Mouse (Mus musculus) liver, embryonic 12.5 days (tissue): Measurements from ENCODE around the gene Ajm1. TPM values are rescaled to one million over a fixed set of nuclear protein-coding genes. Genes with fewer than 3 reads are reported as not detected.

ENCODE experiments used
- ATAC-seq: fragments of 200-750 bp; cut with Nextera tagmentation; 2 replicates; pipeline ENCODE4 v1.8.0; 2017; ENCODE audit warnings: moderate number of reproducible peaks, mild to moderate bottlenecking, moderate library complexity
- H3K27ac ChIP-seq: fragments of 300-500 bp; sonication (generic); 2 replicates; pipeline ENCODE4 v1.5.1; 2016; ENCODE audit warnings: mild to moderate bottlenecking
- H3K27me3 ChIP-seq: fragments of 300-500 bp; sonication (generic); replicated peaks from 2 replicates; pipeline ENCODE4 v1.6.1; 2016; ENCODE audit warnings: mild to moderate bottlenecking, moderate library complexity
- H3K36me3 ChIP-seq: fragments of 300-500 bp; sonication (generic); 2 replicates; pipeline ENCODE4 v1.6.1; 2016; ENCODE audit warnings: mild to moderate bottlenecking, moderate library complexity
- H3K4me1 ChIP-seq: fragments of 300-500 bp; sonication (generic); 2 replicates; pipeline ENCODE4 v1.6.1; 2016
- H3K4me2 ChIP-seq: fragments of 300-500 bp; sonication (generic); 2 replicates; pipeline ENCODE4 v1.6.1; 2016; ENCODE audit warnings: mild to moderate bottlenecking, moderate library complexity
- H3K4me3 ChIP-seq: fragments of 300-500 bp; sonication (generic); 2 replicates; pipeline ENCODE4 v1.5.1; 2016; ENCODE audit warnings: mild to moderate bottlenecking, moderate library complexity
- H3K9ac ChIP-seq: fragments of 300-500 bp; sonication (generic); 2 replicates; pipeline ENCODE4 v1.6.1; 2016; ENCODE audit warnings: mild to moderate bottlenecking, moderate library complexity
- H3K9me3 ChIP-seq: fragments of 300-500 bp; sonication (generic); replicated peaks from 2 replicates; pipeline ENCODE4 v1.6.1; 2016; ENCODE audit warnings: mild to moderate bottlenecking, moderate library complexity
- WGBS: fragments of 180-500 bp; shearing (Covaris S2); methylation state at CpG from one replicate; pipeline ENCODE4 v1.1.7; 2016; ENCODE audit not compliant: insufficient replicate concordance; 5-methylcytosine and 5-hydroxymethylcytosine counted together
- polyA plus RNA-seq: library from polyadenylated mRNA; unstranded; fragments of >200 nt; fragmentation: Nextera tagmentation; extraction: Ambion mirVana; gene quantifications from 2 replicates; pipeline ENCODE4 v1.2.1, GENCODE M21; 2016

Ajm1 gene
- not detected in 2 replicates for polyA plus RNA-seq

DNA sequence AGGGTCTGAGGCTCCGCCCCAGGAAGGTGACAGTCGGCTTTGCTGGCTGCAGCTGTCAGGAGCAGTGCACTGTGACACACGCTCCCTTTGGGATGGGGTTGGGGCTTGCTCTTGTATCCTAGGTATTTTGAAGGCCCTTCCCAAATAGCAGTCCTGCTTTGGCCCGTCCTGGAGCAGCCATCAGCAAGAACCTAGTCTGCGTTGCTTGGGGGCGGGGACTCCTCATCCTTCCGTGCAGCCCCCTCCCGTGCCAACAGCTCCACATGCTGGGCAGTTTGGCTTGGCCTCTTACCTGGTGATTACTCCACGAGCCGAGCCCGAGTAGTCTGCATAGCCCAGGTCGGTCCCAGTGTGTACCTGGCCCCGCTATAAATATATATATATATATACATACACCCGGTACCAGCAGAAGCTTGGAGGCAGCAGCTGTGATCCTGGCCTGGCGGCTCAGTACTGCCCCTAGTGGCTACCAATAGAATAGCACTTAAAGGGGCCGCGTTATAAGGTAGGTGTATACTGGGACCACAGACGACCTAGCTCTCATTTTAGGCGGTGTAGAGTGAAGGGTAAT, at the start of gene Ajm1:
Ajm1 (minus strand) TSS at position 464 of the 571 bp plus-strand sequence.
- Histone ChIP-seq H3K9ac (0 out of 2 replicates have a peak within 1 kb of the TSS, but pooled peaks have one; percentile 7), H3K4me1 (peaks cover 68% of the 10 kb centered on the region), H3K27me3 (peaks cover 51% of the 10 kb centered on the region), H3K4me3 (peak within 1 kb of the TSS; percentile 29), H3K27ac (no peak within 1 kb of the TSS), H3K36me3 (peaks cover 34% of the 10 kb centered on the region), H3K9me3 (no peaks in the 10 kb centered on the region), H3K4me2 (peak within 1 kb of the TSS; percentile 64)
- WGBS, result 6% methylated on average over 19 of the region's 19 CpGs
- peak; percentile 60 for ATAC-seq

DNA sequence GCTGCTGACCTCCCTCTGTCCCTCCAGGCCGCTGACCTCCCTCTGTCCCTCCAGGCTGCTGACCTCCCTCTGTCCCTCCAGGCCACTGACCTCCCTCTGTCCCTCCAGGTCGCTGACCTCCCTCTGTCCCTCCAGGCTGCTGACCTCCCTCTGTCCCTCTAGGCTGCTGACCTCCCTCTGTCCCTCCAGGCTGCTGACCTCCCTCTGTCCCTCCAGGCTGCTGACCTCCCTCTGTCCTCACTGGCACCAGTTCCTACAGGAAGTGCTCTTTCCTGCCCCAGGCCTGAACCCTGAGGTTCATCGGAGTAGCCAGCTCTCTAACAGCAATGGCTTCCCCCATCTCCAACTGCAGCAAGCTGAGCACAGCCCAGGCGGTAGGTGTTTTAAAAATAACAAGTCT, 47.2 kb upstream of the Ajm1 start:
- no peaks in the 10 kb centered on the region for H3K36me3 ChIP-seq
- 0 out of 2 replicates have a peak, but pooled peaks cover 4% of the 10 kb centered on the region for H3K4me1 ChIP-seq
- no peak overlapping the region for H3K9ac ChIP-seq
- no peak overlapping the region for H3K27ac ChIP-seq
- H3K27me3 ChIP-seq, result peaks cover 4% of the 10 kb centered on the region; the same call in 1 of the 2 replicates
- no peak overlapping the region for H3K4me3 ChIP-seq
- no peaks in the 10 kb centered on the region for H3K9me3 ChIP-seq
- no peak overlapping the region for H3K4me2 ChIP-seq
- WGBS, result 37% methylated on average over 4 of the region's 4 CpGs
- no peak for ATAC-seq

DNA sequence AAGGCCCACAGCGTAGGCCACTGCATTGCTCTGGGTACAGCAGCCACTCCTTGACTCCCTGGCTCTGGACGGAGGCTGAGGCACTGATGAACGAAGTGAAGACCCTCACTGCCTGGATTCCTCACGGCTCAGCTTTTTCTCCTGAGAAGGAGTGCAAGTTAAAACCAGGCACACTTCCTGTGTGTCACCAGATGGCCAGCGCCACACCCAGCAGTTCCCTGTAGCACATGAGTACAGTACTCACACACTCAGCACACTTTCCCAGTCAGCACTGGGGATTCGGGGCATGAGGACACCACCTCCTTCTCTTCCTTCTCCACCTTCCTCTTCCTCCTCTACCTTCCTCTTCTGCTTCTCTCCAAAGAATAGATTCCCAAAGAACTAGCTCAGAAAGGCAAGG, 46.3 kb upstream of the Ajm1 start, which contains the start of gene Fcna:
Fcna (minus strand) TSS at position 220 of the 400 bp plus-strand sequence.
- no peak within 1 kb of the TSS for H3K4me3 ChIP-seq
- 0 out of 2 replicates have a peak, but pooled peaks have one; percentile 31 for ATAC-seq
- no peak within 1 kb of the TSS for H3K4me2 ChIP-seq
- no peaks in the 10 kb centered on the region for H3K9me3 ChIP-seq
- H3K4me1 ChIP-seq, result 0 out of 2 replicates have a peak, but pooled peaks cover 4% of the 10 kb centered on the region
- H3K36me3 ChIP-seq, result no peaks in the 10 kb centered on the region
- peaks cover 4% of the 10 kb centered on the region; the same call in 1 of the 2 replicates for H3K27me3 ChIP-seq
- H3K9ac ChIP-seq, result no peak within 1 kb of the TSS
- WGBS, result 61% methylated on average over 6 of the region's 6 CpGs
- H3K27ac ChIP-seq, result no peak within 1 kb of the TSS

DNA sequence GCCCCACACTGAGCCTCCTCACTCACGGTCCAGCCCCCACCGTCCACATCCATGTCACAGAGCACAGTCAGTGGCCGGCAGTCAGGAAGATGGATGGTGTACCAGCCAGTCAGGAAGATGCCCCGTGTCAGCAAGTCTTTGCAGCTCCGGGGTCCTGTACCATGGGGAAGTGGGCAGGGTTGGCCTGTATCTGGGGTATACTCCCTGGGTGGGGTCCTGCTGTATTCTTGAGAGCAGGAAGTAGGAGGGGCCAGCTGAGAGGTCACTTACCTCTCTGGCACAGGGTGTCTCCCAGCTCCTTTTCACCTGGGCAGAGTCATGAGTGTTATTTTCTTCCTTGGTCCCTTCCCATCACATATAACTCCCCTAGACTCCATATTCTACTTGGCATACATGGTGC, 44.4 kb upstream of the Ajm1 start:
- ATAC-seq, result no peak
- Histone ChIP-seq H3K4me2 (no peak overlapping the region), H3K27ac (no peak overlapping the region), H3K27me3 (peaks cover 10% of the 10 kb centered on the region; the same call in 1 of the 2 replicates), H3K9ac (no peak overlapping the region), H3K4me1 (peaks cover 16% of the 10 kb centered on the region), H3K4me3 (no peak overlapping the region), H3K36me3 (no peaks in the 10 kb centered on the region), H3K9me3 (no peaks in the 10 kb centered on the region)
- 45% methylated on average over 5 of the region's 5 CpGs for WGBS

DNA sequence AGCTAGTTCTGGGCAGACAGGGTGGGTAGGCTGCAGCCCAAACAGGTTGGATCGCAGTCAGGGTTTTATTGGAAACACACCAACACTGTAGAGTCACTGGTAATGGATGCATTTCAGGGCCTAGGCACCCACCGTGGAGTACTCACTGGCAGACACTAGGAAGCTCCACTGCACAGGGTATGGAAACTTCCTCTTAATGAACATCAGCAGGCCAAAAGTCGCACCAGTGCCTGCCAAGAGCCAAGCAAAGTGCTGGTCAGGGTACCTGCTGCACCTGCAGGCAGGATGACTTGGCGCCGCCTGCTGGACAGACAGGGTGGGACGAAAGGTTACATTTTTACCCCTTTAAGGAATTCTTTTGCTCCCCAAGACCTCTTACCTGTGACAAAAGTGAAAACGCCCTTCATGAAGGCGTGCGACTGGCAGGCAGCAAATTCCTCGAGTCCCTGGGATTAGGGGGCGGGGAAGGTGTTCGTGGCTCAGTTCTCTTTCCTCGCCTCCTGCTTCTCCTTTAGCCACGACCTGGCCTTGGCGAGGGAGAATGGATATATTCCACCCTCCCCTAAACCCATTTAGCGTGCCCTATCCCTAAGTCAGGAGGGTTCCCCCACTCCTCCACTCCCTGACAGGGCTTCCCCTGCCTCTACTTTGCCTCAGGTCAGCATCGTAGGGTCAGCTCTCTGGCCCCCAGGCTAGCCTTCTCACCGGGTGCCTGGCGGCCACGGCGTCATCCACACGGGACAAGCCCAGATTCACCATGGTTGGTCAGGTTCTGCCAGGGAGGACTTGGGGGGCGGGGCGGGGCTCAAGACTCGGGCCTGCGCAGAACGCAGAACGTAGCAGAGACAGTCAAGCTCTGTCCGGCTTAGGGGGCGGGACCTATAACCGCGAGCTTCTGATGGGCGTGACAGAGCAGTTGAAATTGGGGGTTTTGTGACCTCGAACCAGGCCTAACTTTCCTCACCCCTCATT, 40.0 kb upstream of the Ajm1 start, which contains the start of gene Tmem141:
Tmem141 (minus strand) TSS at position 777 of the 972 bp plus-strand sequence.
- H3K27me3 ChIP-seq, result peaks cover 54% of the 10 kb centered on the region
- H3K4me2 ChIP-seq, result peak within 1 kb of the TSS; percentile 75
- no peaks in the 10 kb centered on the region for H3K9me3 ChIP-seq
- peak; percentile 80 for ATAC-seq
- peak within 1 kb of the TSS; percentile 55 for H3K9ac ChIP-seq
- WGBS, result 6% methylated on average over 34 of the region's 34 CpGs
- H3K4me3 ChIP-seq, result peak within 1 kb of the TSS; percentile 53
- H3K27ac ChIP-seq, result no peak within 1 kb of the TSS
- no peaks in the 10 kb centered on the region for H3K36me3 ChIP-seq
- H3K4me1 ChIP-seq, result peaks cover 17% of the 10 kb centered on the region

DNA sequence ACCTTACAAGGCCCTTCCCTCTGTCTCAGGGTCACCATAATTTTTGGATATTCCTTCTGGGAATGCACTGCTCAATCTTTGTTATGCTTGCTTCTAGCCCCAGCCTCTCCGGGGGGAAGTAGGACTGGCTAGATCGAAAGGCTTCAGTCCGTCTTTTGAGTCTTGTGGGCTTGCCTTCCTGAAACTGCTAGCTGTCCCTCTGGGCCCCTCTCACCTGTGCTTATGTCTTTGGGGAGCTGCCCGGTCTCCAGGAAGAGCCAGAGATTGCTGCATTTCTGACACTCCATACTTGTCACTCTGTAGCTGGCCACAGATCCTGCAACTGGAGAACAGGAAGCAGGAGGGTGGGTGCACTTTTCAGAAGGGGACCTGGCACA, 39.3 kb upstream of the Ajm1 start:
- Histone ChIP-seq H3K9me3 (no peaks in the 10 kb centered on the region), H3K9ac (no peak overlapping the region), H3K4me2 (peak overlapping the region; percentile 75), H3K36me3 (no peaks in the 10 kb centered on the region), H3K4me3 (no peak overlapping the region), H3K27ac (no peak overlapping the region), H3K27me3 (peaks cover 61% of the 10 kb centered on the region), H3K4me1 (peaks cover 19% of the 10 kb centered on the region)
- no peak for ATAC-seq
- 61% methylated on average over 4 of the region's 4 CpGs for whole genome bisulfite sequencing

DNA sequence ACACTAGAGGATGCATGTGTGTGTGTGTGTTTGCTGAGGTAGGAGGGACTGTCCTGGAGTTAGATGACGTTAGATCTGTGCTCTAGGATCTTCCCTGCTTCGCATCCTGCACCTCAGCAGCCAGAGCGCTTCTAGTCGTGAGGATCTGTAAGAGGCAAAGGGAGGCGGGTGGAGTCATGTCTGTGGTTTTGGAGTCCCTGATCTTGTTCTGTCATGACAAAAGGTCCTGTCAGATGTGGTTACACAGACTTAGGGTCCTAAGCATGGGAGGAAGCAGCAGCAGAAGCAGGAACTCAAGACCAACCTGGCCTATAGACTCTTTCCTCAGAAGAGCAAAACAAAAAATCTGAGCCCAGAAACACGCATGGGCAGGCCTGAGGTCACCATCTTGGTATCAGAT, 38.8 kb upstream of the Ajm1 start:
- no peak overlapping the region for H3K27ac ChIP-seq
- no peak overlapping the region for H3K4me2 ChIP-seq
- peaks cover 65% of the 10 kb centered on the region for H3K27me3 ChIP-seq
- peaks cover 19% of the 10 kb centered on the region for H3K4me1 ChIP-seq
- no peak overlapping the region for H3K4me3 ChIP-seq
- WGBS, result 15% methylated on average over 6 of the region's 6 CpGs
- ATAC-seq, result no peak
- H3K9ac ChIP-seq, result no peak overlapping the region
- H3K36me3 ChIP-seq, result no peaks in the 10 kb centered on the region
- H3K9me3 ChIP-seq, result no peaks in the 10 kb centered on the region

DNA sequence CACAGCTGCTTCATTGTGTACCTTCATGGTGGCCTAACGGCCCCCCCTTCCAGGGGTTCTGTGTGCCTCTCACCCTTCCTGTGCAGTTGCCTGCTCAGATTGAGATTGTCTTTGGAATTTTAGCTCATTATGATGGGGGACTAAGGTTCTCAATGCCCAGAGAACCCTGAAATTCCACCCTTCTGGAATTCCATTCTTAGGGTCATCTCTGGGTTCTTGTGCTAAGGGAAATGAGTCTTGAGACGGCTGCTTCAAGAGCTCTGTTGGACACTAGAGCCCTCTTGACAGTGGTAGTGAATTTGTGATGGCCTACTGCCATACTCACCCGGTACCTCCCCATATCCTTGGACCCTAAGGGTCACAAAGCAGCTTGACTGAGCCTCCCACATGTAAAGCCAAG, 36.0 kb upstream of the Ajm1 start, which contains the start of gene Ccdc183:
Ccdc183 (minus strand) TSS at position 101 of the 400 bp plus-strand sequence.
- peaks cover 19% of the 10 kb centered on the region for H3K4me1 ChIP-seq
- no peaks in the 10 kb centered on the region for H3K36me3 ChIP-seq
- peaks cover 88% of the 10 kb centered on the region for H3K27me3 ChIP-seq
- no peak within 1 kb of the TSS for H3K9ac ChIP-seq
- H3K4me3 ChIP-seq, result no peak within 1 kb of the TSS
- no peak within 1 kb of the TSS for H3K27ac ChIP-seq
- H3K9me3 ChIP-seq, result no peaks in the 10 kb centered on the region
- H3K4me2 ChIP-seq, result no peak within 1 kb of the TSS
- no peak for ATAC-seq
- 60% methylated on average over 3 of the region's 3 CpGs for WGBS

DNA sequence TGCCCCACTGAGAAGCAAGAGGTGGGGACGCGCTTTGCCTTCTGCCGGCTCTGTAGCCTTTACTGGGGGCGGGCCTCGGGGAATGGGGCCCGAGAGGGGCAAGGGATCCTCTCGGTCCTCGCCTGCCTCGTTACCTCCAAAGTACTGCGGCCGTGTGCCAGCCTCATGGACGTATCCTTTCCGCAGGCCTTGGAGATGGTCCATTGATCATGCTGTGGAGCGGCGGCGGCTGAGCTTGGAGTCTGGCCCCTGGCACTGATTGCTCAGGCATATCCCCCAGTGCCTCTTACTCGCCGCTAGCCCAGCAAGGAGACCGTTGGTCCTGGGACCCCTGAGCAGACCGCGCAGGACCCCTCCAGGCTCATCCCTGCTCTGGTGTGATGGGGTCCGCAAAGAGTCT, 34.8 kb upstream of the Ajm1 start:
- H3K36me3 ChIP-seq, result no peaks in the 10 kb centered on the region
- peak overlapping the region; percentile 17 for H3K4me2 ChIP-seq
- H3K27me3 ChIP-seq, result peaks cover 95% of the 10 kb centered on the region
- peaks cover 10% of the 10 kb centered on the region; the same call in 1 of the 2 replicates for H3K4me1 ChIP-seq
- no peak overlapping the region for H3K9ac ChIP-seq
- H3K9me3 ChIP-seq, result no peaks in the 10 kb centered on the region
- WGBS, result 16% methylated on average over 22 of the region's 22 CpGs
- 0 out of 2 replicates have a peak, but pooled peaks have one; percentile 23 for ATAC-seq
- H3K27ac ChIP-seq, result no peak overlapping the region
- H3K4me3 ChIP-seq, result no peak overlapping the region

DNA sequence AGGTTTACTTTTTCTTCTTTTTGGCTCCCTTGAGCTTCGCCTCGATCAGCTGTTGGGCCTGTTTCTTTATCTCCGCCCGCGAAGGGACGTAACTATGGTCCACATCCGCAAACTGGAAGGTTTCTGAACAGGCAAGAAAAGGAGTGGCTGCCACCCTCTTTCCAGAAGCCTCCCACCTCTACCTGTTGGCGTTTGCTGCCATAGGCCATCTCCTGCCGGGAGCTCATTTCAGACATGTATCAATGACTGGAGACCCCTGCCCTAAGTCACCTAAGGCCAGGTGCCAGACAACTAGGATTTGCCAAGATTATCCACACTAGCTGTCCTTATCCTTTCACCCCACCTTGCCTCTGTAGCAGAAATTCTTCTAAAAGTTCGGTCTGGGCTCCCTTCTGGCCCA, 27.1 kb upstream of the Ajm1 start:
- ATAC-seq, result 0 out of 2 replicates have a peak, but pooled peaks have one; percentile 1
- Histone ChIP-seq H3K27me3 (peaks cover 32% of the 10 kb centered on the region), H3K27ac (peak overlapping the region; percentile 85), H3K4me2 (peak overlapping the region; percentile 76), H3K4me1 (peaks cover 26% of the 10 kb centered on the region), H3K9me3 (no peaks in the 10 kb centered on the region), H3K9ac (peak overlapping the region; percentile 97; the same call in 1 of the 2 replicates), H3K4me3 (peak overlapping the region; percentile 97), H3K36me3 (peaks cover 11% of the 10 kb centered on the region; the same call in 1 of the 2 replicates)
- 42% methylated on average over 10 of the region's 10 CpGs for WGBS

DNA sequence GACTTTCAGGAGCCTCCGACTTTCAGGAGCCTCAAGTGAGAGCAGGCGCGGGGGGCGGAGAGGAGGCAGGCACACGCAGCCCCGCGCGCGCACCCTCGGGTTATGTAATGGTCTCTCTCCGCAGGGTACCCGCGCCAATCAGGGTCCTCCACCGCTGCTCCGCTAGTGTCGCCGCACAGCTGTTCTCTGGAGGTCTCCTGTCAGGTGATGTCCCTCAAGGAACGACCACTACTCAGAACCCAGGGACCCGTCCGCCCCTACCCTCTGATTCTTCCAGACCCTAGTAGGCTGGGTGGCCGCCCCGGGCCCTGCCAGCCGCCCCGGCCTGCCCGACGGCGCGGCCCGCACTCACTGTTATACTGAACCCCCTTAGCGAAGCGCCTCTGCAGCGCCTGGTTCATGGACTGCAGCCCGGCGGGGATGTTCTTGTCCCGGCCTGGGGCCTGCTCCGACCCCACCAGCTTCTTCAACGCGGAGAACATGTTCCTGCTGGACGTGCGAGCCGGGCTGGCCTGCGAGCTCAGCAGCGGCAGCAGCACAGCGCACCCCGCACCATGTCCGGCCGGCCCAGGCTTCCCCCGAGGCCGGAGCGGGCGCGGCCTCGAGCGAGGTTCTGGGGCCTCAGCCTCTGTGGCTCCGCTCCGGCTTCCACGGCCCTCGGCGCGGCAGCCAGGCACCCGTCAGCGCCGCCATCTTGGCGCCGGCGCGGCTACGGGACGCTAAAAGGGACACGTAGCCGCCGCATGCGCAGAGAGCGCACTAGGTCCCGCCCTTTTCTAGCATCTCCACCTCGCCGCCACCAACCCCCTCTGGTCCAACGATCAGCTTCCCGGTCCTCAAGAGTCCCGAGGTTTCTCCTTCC, 26.4 kb upstream of the Ajm1 start, which contains the start of gene Rabl6:
Rabl6 (minus strand) TSS at position 761 of the 862 bp plus-strand sequence.
- H3K9ac ChIP-seq, result peak within 1 kb of the TSS; percentile 97
- peak; percentile 79 for ATAC-seq
- peaks cover 26% of the 10 kb centered on the region for H3K27me3 ChIP-seq
- peaks cover 17% of the 10 kb centered on the region for H3K36me3 ChIP-seq
- H3K4me3 ChIP-seq, result peak within 1 kb of the TSS; percentile 97
- H3K9me3 ChIP-seq, result no peaks in the 10 kb centered on the region
- H3K27ac ChIP-seq, result peak within 1 kb of the TSS; percentile 85
- WGBS, result under 1% methylated on average over 80 of the region's 80 CpGs
- peaks cover 26% of the 10 kb centered on the region for H3K4me1 ChIP-seq
- peak within 1 kb of the TSS; percentile 76 for H3K4me2 ChIP-seq
